Mouse (Mus musculus): ENCODE data around the gene Nsun2.

GRCm38 (mm10) chr13:69672121-69672520, 138.6 kb downstream of the Nsun2 start:
- TF ChIP-seq CTCF (IDR thresholded peaks at IDR 0.05; ENCODE audit: low read depth) (no peak), EP300 (IDR thresholded peaks at IDR 0.05; ENCODE audit: low read depth) (no peak)
